Mouse (Mus musculus) brain, embryonic 14.5 days (tissue): ENCODE measurements at regions not wholly inside any gene's neighbourhood (a gene's known extent, or its start where the extent isn't known, plus 50 kb on each side); places are given as distances from the start of the nearest gene placed in this dataset.
A peak's percentile ranks its signal among the peaks of the same experiment; 100 is the strongest.
"Not testable (repeated sequence)": the region's sequence is repeated elsewhere in the genome, so short reads cannot be mapped to it uniquely, and the experiment has no call there.

Source experiments
- DNase-seq: peaks from one replicate; pipeline ENCODE4 v3.0.0-alpha.2; 2011; ENCODE audit warnings: low read depth
- CTCF ChIP-seq: fragments of 200-500 bp; IDR thresholded peaks from 2 replicates; pipeline ENCODE4 v1.5.1; 2012; ENCODE audit warnings: inconsistent platforms, mild to moderate bottlenecking, moderate library complexity, borderline replicate concordance; ENCODE audit not compliant: insufficient read depth, insufficient read length; ENCODE audit errors: extremely low read depth
- POLR2A ChIP-seq: fragments of 200-500 bp; IDR thresholded peaks from 2 replicates; pipeline ENCODE4 v1.6.1; 2012; ENCODE audit warnings: mild to moderate bottlenecking, inconsistent platforms, borderline replicate concordance; ENCODE audit not compliant: poor library complexity, insufficient read depth, insufficient read length, severe bottlenecking; ENCODE audit errors: extremely low read depth

GRCm38 (mm10) chr16:12685816-12686215 lies 423.7 kb upstream of the Ercc4 start:
- TF ChIP-seq POLR2A (no peak), CTCF (no peak)
- peak; percentile 11 for DNase-seq

GRCm38 (mm10) chr16:12691776-12692175 lies 417.7 kb upstream of the Ercc4 start:
- no peak for DNase-seq
- TF ChIP-seq POLR2A (no peak), CTCF (no peak)

GRCm38 (mm10) chr16:12692739-12693292 lies 416.7 kb upstream of the Ercc4 start:
- DNase-seq, result peak; percentile 14

GRCm38 (mm10) chr16:12693346-12693745 lies 416.1 kb upstream of the Ercc4 start:
- TF ChIP-seq CTCF (no peak), POLR2A (no peak)
- DNase-seq, result no peak

More at GRCm38 (mm10) chr16:12692739-12693292, 416.7 kb upstream of the Ercc4 start:
- no peak for TF ChIP-seq CTCF
- no peak for TF ChIP-seq POLR2A

GRCm38 (mm10) chr16:12694646-12695045 lies 414.8 kb upstream of the Ercc4 start:
- no peak for TF ChIP-seq POLR2A
- TF ChIP-seq CTCF, result no peak
- DNase-seq, result no peak

GRCm38 (mm10) chr16:12696939-12697621 lies 412.4 kb upstream of the Ercc4 start:
- TF ChIP-seq CTCF (no peak), POLR2A (no peak)

GRCm38 (mm10) chr16:12699557-12699956 lies 409.9 kb upstream of the Ercc4 start:
- no peak for DNase-seq
- no peak for TF ChIP-seq POLR2A
- TF ChIP-seq CTCF, result no peak

More at GRCm38 (mm10) chr16:12696939-12697621, 412.4 kb upstream of the Ercc4 start:
- no peak for DNase-seq

GRCm38 (mm10) chr16:12700088-12700487 lies 409.4 kb upstream of the Ercc4 start:
- TF ChIP-seq CTCF (no peak), POLR2A (no peak)
- DNase-seq, result no peak

- TF ChIP-seq POLR2A (no peak), CTCF (no peak)
- DNase-seq, result no peak
Measured at GRCm38 (mm10) chr16:12703818-12704590, 405.5 kb upstream of the Ercc4 start.

GRCm38 (mm10) chr16:12706907-12707306 lies 402.6 kb upstream of the Ercc4 start:
- TF ChIP-seq CTCF (no peak), POLR2A (no peak)
- DNase-seq, result peak; percentile 12

GRCm38 (mm10) chr16:12721368-12721767 lies 388.1 kb upstream of the Ercc4 start:
- DNase-seq, result not testable (repeated sequence)
